Mouse (Mus musculus) A20 (cell line): ENCODE measurements around the gene Gjd3.

Source experiments
- DNase-seq: peaks from one replicate; pipeline ENCODE4 v3.0.0-alpha.2; 2011; ENCODE audit warnings: low read depth, low spot score

Gene Gjd3

GRCm38 (mm10) chr11:98947969-98948569, 34.7 kb downstream of the Gjd3 start:
- DNase-seq = peak; percentile 60

GRCm38 (mm10) chr11:98945605-98945977, 37.2 kb downstream of the Gjd3 start:
- DNase-seq = no peak

GRCm38 (mm10) chr11:98944897-98945604, 37.8 kb downstream of the Gjd3 start:
- peak; percentile 35 for DNase-seq

GRCm38 (mm10) chr11:98943741-98944461, 38.9 kb downstream of the Gjd3 start:
- peak; percentile 89 for DNase-seq

- DNase-seq = peak; percentile 93
Measured at GRCm38 (mm10) chr11:98942923-98943641, 39.7 kb downstream of the Gjd3 start.

- DNase-seq = no peak
Measured at GRCm38 (mm10) chr11:98942555-98942922, 40.3 kb downstream of the Gjd3 start.

GRCm38 (mm10) chr11:98941826-98942550, 40.8 kb downstream of the Gjd3 start:
- peak; percentile 98 for DNase-seq

GRCm38 (mm10) chr11:98941341-98941825, 41.4 kb downstream of the Gjd3 start:
- peak; percentile 87 for DNase-seq

GRCm38 (mm10) chr11:98940776-98941175, 42.0 kb downstream of the Gjd3 start:
- DNase-seq = no peak

- DNase-seq = no peak
Measured at GRCm38 (mm10) chr11:98939953-98940641, 42.7 kb downstream of the Gjd3 start.

GRCm38 (mm10) chr11:98939084-98939952, 43.5 kb downstream of the Gjd3 start:
- peak; percentile 79 for DNase-seq

- no peak for DNase-seq
Measured at GRCm38 (mm10) chr11:98938701-98939083, 44.1 kb downstream of the Gjd3 start.

GRCm38 (mm10) chr11:98937914-98938694, 44.7 kb downstream of the Gjd3 start:
- DNase-seq = peak; percentile 85

- peak; percentile 93 for DNase-seq
Measured at GRCm38 (mm10) chr11:98937410-98937913, 45.4 kb downstream of the Gjd3 start.

GRCm38 (mm10) chr11:98936606-98937409, 46.0 kb downstream of the Gjd3 start:
- DNase-seq = no peak

GRCm38 (mm10) chr11:98936170-98936569, 46.6 kb downstream of the Gjd3 start:
- DNase-seq = no peak

- no peak for DNase-seq
Measured at GRCm38 (mm10) chr11:98935123-98935522, 47.7 kb downstream of the Gjd3 start.

GRCm38 (mm10) chr11:98934367-98934766, 48.4 kb downstream of the Gjd3 start:
- no peak for DNase-seq
